Mouse (Mus musculus) liver, adult 2 months (tissue): ENCODE data around the gene Lsmem1. TPM values are rescaled to one million over a fixed set of nuclear protein-coding genes. Genes with fewer than 3 reads are reported as not detected.

Experiments used
- DNase-seq: peaks from one replicate; pipeline ENCODE4 v3.0.0-alpha.2; 2011; ENCODE audit warnings: low read depth, low spot score; ENCODE audit errors: extremely low read depth
- H3K27ac ChIP-seq: fragments of 200-500 bp; replicated peaks from 2 replicates; pipeline ENCODE4 v1.5.1; 2012; ENCODE audit warnings: low read depth, mild to moderate bottlenecking, control low read depth, inconsistent platforms, low read length; ENCODE audit not compliant: insufficient read depth
- H3K27me3 ChIP-seq: fragments of 200-500 bp; 2 replicates; pipeline ENCODE4 v1.6.1; 2012; ENCODE audit warnings: mild to moderate bottlenecking, moderate library complexity, low read length, inconsistent platforms; ENCODE audit not compliant: control insufficient read depth, insufficient read depth
- H3K36me3 ChIP-seq: fragments of 200-500 bp; 2 replicates; pipeline ENCODE4 v1.6.1; 2012; ENCODE audit warnings: low read length, inconsistent platforms; ENCODE audit not compliant: control insufficient read depth, insufficient read depth
- H3K4me1 ChIP-seq: fragments of 200-500 bp; 2 replicates; pipeline ENCODE4 v1.6.1; 2011; ENCODE audit warnings: low read length; ENCODE audit not compliant: control insufficient read depth, insufficient read depth
- H3K4me3 ChIP-seq: fragments of 200-500 bp; 2 replicates; pipeline ENCODE4 v1.5.1; 2011; ENCODE audit warnings: low read depth, mild to moderate bottlenecking, control low read depth, low read length, moderate library complexity; ENCODE audit not compliant: insufficient read depth
- H3K79me2 ChIP-seq: fragments of 200-500 bp; 2 replicates; pipeline ENCODE4 v1.6.1; 2012; ENCODE audit warnings: inconsistent platforms, mild to moderate bottlenecking, low read length, moderate library complexity; ENCODE audit not compliant: control insufficient read depth, insufficient read depth
- H3K9ac ChIP-seq: fragments of 200-500 bp; 2 replicates; pipeline ENCODE4 v1.6.1; 2012; ENCODE audit warnings: low read depth, mild to moderate bottlenecking, control low read depth, inconsistent platforms, low read length
- CTCF ChIP-seq: fragments of 200-500 bp; IDR thresholded peaks from 2 replicates; pipeline ENCODE4 v1.5.1; 2011; ENCODE audit warnings: low read depth, low read length, control low read depth
- POLR2A ChIP-seq: fragments of 200-500 bp; IDR thresholded peaks from 2 replicates; pipeline ENCODE4 v1.6.1; 2011; ENCODE audit warnings: low read length, control low read depth; ENCODE audit not compliant: insufficient read depth; ENCODE audit errors: extremely low read depth
- WGBS: fragments of 180-500 bp; shearing (Covaris S2); methylation state at CpG from one replicate; pipeline ENCODE4 v1.1.7; 2018; 5-methylcytosine and 5-hydroxymethylcytosine counted together
- polyA plus RNA-seq: library from polyadenylated mRNA; depleted of rRNA; stranded (reverse); fragments of >200 nt; gene quantifications from 2 replicates; pipeline ENCODE4 v1.2.3, GENCODE M21; 2012
- total RNA-seq: library from RNA; depleted of rRNA; stranded (reverse); fragments of >200 nt; gene quantifications from 2 replicates; pipeline ENCODE4 v1.2.3, GENCODE M21; 2014

Lsmem1 gene
- total and polyA plus RNA-seq, 2 experiments = not detected

- DNase-seq = peak; percentile 42
- H3K36me3 ChIP-seq = no peaks in the 10 kb centered on the region
- peaks cover 4% of the 10 kb centered on the region; the same call in 1 of the 2 replicates for H3K4me1 ChIP-seq
- H3K27ac ChIP-seq = no peak overlapping the region
- TF ChIP-seq CTCF (no peak), POLR2A (no peak)
- 47% methylated on average over 11 of the region's 11 CpGs for WGBS
- no peaks in the 10 kb centered on the region for H3K79me2 ChIP-seq
- no peaks in the 10 kb centered on the region for H3K27me3 ChIP-seq
- no peak overlapping the region for H3K4me3 ChIP-seq
- H3K9ac ChIP-seq = 0 out of 2 replicates have a peak overlapping the region, but pooled peaks have one; percentile 27
Observed at GRCm38 (mm10) chr12:40243821-40244221, 44.5 kb upstream of the Lsmem1 start.

- no peak overlapping the region for H3K9ac ChIP-seq
- TF ChIP-seq POLR2A = no peak
- no peak overlapping the region for H3K27ac ChIP-seq
- no peaks in the 10 kb centered on the region for H3K36me3 ChIP-seq
- H3K4me1 ChIP-seq = peaks cover 4% of the 10 kb centered on the region; the same call in 1 of the 2 replicates
- WGBS = 69% methylated on average over 4 of the region's 4 CpGs
- no peaks in the 10 kb centered on the region for H3K27me3 ChIP-seq
- no peak overlapping the region for H3K4me3 ChIP-seq
- DNase-seq = no peak
- no peaks in the 10 kb centered on the region for H3K79me2 ChIP-seq
Observed at GRCm38 (mm10) chr12:40243241-40243640, 44.0 kb upstream of the Lsmem1 start.

- Histone ChIP-seq H3K4me3 (no peak overlapping the region), H3K36me3 (no peaks in the 10 kb centered on the region), H3K27ac (no peak overlapping the region), H3K27me3 (no peaks in the 10 kb centered on the region), H3K79me2 (no peaks in the 10 kb centered on the region), H3K4me1 (peaks cover 2% of the 10 kb centered on the region; the same call in 1 of the 2 replicates), H3K9ac (no peak overlapping the region)
- WGBS = 95% methylated on average over 7 of the region's 7 CpGs
- TF ChIP-seq POLR2A (no peak), CTCF (no peak)
- no peak for DNase-seq
Observed at GRCm38 (mm10) chr12:40239161-40239560, 39.9 kb upstream of the Lsmem1 start.

GRCm38 (mm10) chr12:40232231-40232630 lies 32.9 kb upstream of the Lsmem1 start:
- Histone ChIP-seq H3K27ac (no peak overlapping the region), H3K9ac (no peak overlapping the region), H3K4me1 (peaks cover 4% of the 10 kb centered on the region; the same call in 1 of the 2 replicates), H3K79me2 (no peaks in the 10 kb centered on the region), H3K4me3 (no peak overlapping the region), H3K36me3 (no peaks in the 10 kb centered on the region), H3K27me3 (no peaks in the 10 kb centered on the region)
- WGBS = 95% methylated on average over 1 of the region's 1 CpGs
- TF ChIP-seq CTCF (no peak), POLR2A (no peak)
- no peak for DNase-seq

- WGBS = 90% methylated on average over 2 of the region's 2 CpGs
- Histone ChIP-seq H3K36me3 (no peaks in the 10 kb centered on the region), H3K9ac (no peak overlapping the region), H3K4me1 (peaks cover 4% of the 10 kb centered on the region; the same call in 1 of the 2 replicates), H3K79me2 (no peaks in the 10 kb centered on the region), H3K27ac (no peak overlapping the region), H3K4me3 (no peak overlapping the region), H3K27me3 (no peaks in the 10 kb centered on the region)
- DNase-seq = no peak
- TF ChIP-seq CTCF = no peak
- TF ChIP-seq POLR2A = no peak
Observed at GRCm38 (mm10) chr12:40231632-40232031, 32.3 kb upstream of the Lsmem1 start.

- Histone ChIP-seq H3K4me1 (peaks cover 10% of the 10 kb centered on the region; the same call in 1 of the 2 replicates), H3K4me3 (no peak overlapping the region), H3K36me3 (no peaks in the 10 kb centered on the region), H3K9ac (no peak overlapping the region), H3K27ac (peak overlapping the region; percentile 50), H3K27me3 (no peaks in the 10 kb centered on the region), H3K79me2 (peaks cover 4% of the 10 kb centered on the region; the same call in 1 of the 2 replicates)
- WGBS = 29% methylated on average over 9 of the region's 9 CpGs
- TF ChIP-seq CTCF = no peak
- no peak for TF ChIP-seq POLR2A
- DNase-seq = peak; percentile 82
Observed at GRCm38 (mm10) chr12:40224171-40224880, 25.0 kb upstream of the Lsmem1 start.
